Mouse (Mus musculus): ENCODE measurements around the gene Aldoart2.
A peak's percentile ranks its signal among the peaks of the same experiment; 100 is the strongest.
"Not testable (repeated sequence)": the region's sequence is repeated elsewhere in the genome, so short reads cannot be mapped to it uniquely, and the experiment has no call there.

The Aldoart2 gene

GRCm38 (mm10) chr12:55565206-55565605, at the start of gene Aldoart2:
Aldoart2 (plus strand) TSS chr12:55565239.
- no peak for DNase-seq

- DNase-seq, result peak; percentile 42
Observed at GRCm38 (mm10) chr12:55518061-55518738, 46.8 kb upstream of the Aldoart2 start.

GRCm38 (mm10) chr12:55526983-55527752, 37.9 kb upstream of the Aldoart2 start:
- no peak for DNase-seq

GRCm38 (mm10) chr12:55536537-55537135, 28.4 kb upstream of the Aldoart2 start:
- DNase-seq, result no peak

GRCm38 (mm10) chr12:55537742-55538141, 27.3 kb upstream of the Aldoart2 start:
- no peak for DNase-seq

- DNase-seq, result no peak
Observed at GRCm38 (mm10) chr12:55538328-55538971, 26.6 kb upstream of the Aldoart2 start.

- DNase-seq, result no peak
Observed at GRCm38 (mm10) chr12:55539157-55539556, 25.9 kb upstream of the Aldoart2 start.

GRCm38 (mm10) chr12:55554901-55555300, 10.1 kb upstream of the Aldoart2 start:
- not testable (repeated sequence) for DNase-seq

GRCm38 (mm10) chr12:55557866-55558265, 7.2 kb upstream of the Aldoart2 start:
- DNase-seq, result no peak

- no peak for DNase-seq
Observed at GRCm38 (mm10) chr12:55559184-55559855, 5.7 kb upstream of the Aldoart2 start.

- peak; percentile 36 for DNase-seq
Observed at GRCm38 (mm10) chr12:55560025-55560690, 4.9 kb upstream of the Aldoart2 start.

GRCm38 (mm10) chr12:55563742-55564141, 1.3 kb upstream of the Aldoart2 start:
- DNase-seq, result no peak

- no peak for DNase-seq
Observed at GRCm38 (mm10) chr12:55564187-55564963, 664 bp upstream of the Aldoart2 start.

GRCm38 (mm10) chr12:55565867-55566266, 828 bp downstream of the Aldoart2 start:
- no peak for DNase-seq

- no peak for DNase-seq
Observed at GRCm38 (mm10) chr12:55566837-55567236, 1.8 kb downstream of the Aldoart2 start.

GRCm38 (mm10) chr12:55568466-55568865, 3.4 kb downstream of the Aldoart2 start:
- no peak for DNase-seq

GRCm38 (mm10) chr12:55569676-55570075, 4.6 kb downstream of the Aldoart2 start:
- no peak for DNase-seq

- no peak for DNase-seq
Observed at GRCm38 (mm10) chr12:55570646-55571045, 5.6 kb downstream of the Aldoart2 start.

GRCm38 (mm10) chr12:55571181-55571580, 6.1 kb downstream of the Aldoart2 start:
- DNase-seq, result no peak

GRCm38 (mm10) chr12:55571661-55572060, 6.6 kb downstream of the Aldoart2 start:
- DNase-seq, result no peak

- DNase-seq, result no peak
Observed at GRCm38 (mm10) chr12:55573089-55573488, 8.1 kb downstream of the Aldoart2 start.
